Mouse (Mus musculus): ENCODE results near the gene Amh. TPM values are rescaled to one million over a fixed set of nuclear protein-coding genes. Genes with fewer than 3 reads are reported as not detected.

The Amh gene
- polyA plus RNA-seq, 1 experiment from 2014 or later, result not detected

MicroRNAs encoded within 50 kb of the gene (microRNA counts, 519-probe panel; counts per million panel counts)
- not detected for microRNA mmu-miR-1982

Small RNA genes within 50 kb of the gene (microRNA-seq; reads per million reads assigned to microRNA genes)
- gene Mir1982, result 4.7 reads per million, percentile 33 among the genes with 10 or more reads in this experiment

Other genes starting within 250 kb of the Amh start
- 28.9 and 31.5 TPM in 2 replicates for gene Rexo1, start 243.7 kb upstream of the Amh start, polyA plus RNA-seq (2014; fragmentation: Nextera tagmentation; extraction: Ambion mirVana)
- gene Klf16, start 227.9 kb upstream of the Amh start, polyA plus RNA-seq (2014; fragmentation: Nextera tagmentation; extraction: Ambion mirVana), result 9.7 and 12.1 TPM in 2 replicates
- gene Abhd17a, start 214.9 kb upstream of the Amh start, polyA plus RNA-seq (2014; fragmentation: Nextera tagmentation; extraction: Ambion mirVana), result 99.4 and 114 TPM in 2 replicates
- 108 and 111 TPM in 2 replicates for gene Scamp4, start 202.4 kb upstream of the Amh start, polyA plus RNA-seq (2014; fragmentation: Nextera tagmentation; extraction: Ambion mirVana)
- 9.2 and 10.1 TPM in 2 replicates for gene Adat3, start 202.4 kb upstream of the Amh start, polyA plus RNA-seq (2014; fragmentation: Nextera tagmentation; extraction: Ambion mirVana)
- gene Gm49322, start 199.2 kb upstream of the Amh start, polyA plus RNA-seq (2014; fragmentation: Nextera tagmentation; extraction: Ambion mirVana), result 3.0 and 3.1 TPM in 2 replicates
- gene Csnk1g2, start 182.4 kb upstream of the Amh start, polyA plus RNA-seq (2014; fragmentation: Nextera tagmentation; extraction: Ambion mirVana), result 66.5 and 116 TPM in 2 replicates
- gene Btbd2, start 148.2 kb upstream of the Amh start, polyA plus RNA-seq (2014; fragmentation: Nextera tagmentation; extraction: Ambion mirVana), result 55.8 and 73.1 TPM in 2 replicates
- 68.2 and 71.1 TPM in 2 replicates for gene Mknk2, start 127.1 kb upstream of the Amh start, polyA plus RNA-seq (2014; fragmentation: Nextera tagmentation; extraction: Ambion mirVana)
- gene Mob3a, start 103.3 kb upstream of the Amh start, polyA plus RNA-seq (2014; fragmentation: Nextera tagmentation; extraction: Ambion mirVana), result 38.6 and 47.1 TPM in 2 replicates
- 15.5 and 15.9 TPM in 2 replicates for gene Izumo4, start 103.1 kb upstream of the Amh start, polyA plus RNA-seq (2014; fragmentation: Nextera tagmentation; extraction: Ambion mirVana)
- 74.1 and 77.4 TPM in 2 replicates for gene Ap3d1, start 63.0 kb upstream of the Amh start, polyA plus RNA-seq (2014; fragmentation: Nextera tagmentation; extraction: Ambion mirVana)
- 21.1 and 22.7 TPM in 2 replicates for gene Dot1l, start 50.0 kb upstream of the Amh start, polyA plus RNA-seq (2014; fragmentation: Nextera tagmentation; extraction: Ambion mirVana)
- gene Sf3a2, start 7.0 kb upstream of the Amh start, polyA plus RNA-seq (2014; fragmentation: Nextera tagmentation; extraction: Ambion mirVana), result 85.4 and 89.3 TPM in 2 replicates
- 125 TPM in 2 replicates for gene Plekhj1, start 6.6 kb upstream of the Amh start, polyA plus RNA-seq (2014; fragmentation: Nextera tagmentation; extraction: Ambion mirVana)
- 0.83 and 0.95 TPM in 2 replicates for gene Jsrp1, start 8.3 kb downstream of the Amh start, polyA plus RNA-seq (2014; fragmentation: Nextera tagmentation; extraction: Ambion mirVana)
- gene Oaz1, start 21.4 kb downstream of the Amh start, polyA plus RNA-seq (2014; fragmentation: Nextera tagmentation; extraction: Ambion mirVana), result 1,692 and 1,787 TPM in 2 replicates
- gene Lingo3, start 38.8 kb downstream of the Amh start, polyA plus RNA-seq (2014; fragmentation: Nextera tagmentation; extraction: Ambion mirVana), result 0.07 and 0.20 TPM in 2 replicates
- 406 and 412 TPM in 2 replicates for gene Lsm7, start 50.0 kb downstream of the Amh start, polyA plus RNA-seq (2014; fragmentation: Nextera tagmentation; extraction: Ambion mirVana)
- 27.0 and 30.6 TPM in 2 replicates for gene Sppl2b, start 50.0 kb downstream of the Amh start, polyA plus RNA-seq (2014; fragmentation: Nextera tagmentation; extraction: Ambion mirVana)
- gene Tmprss9, start 66.6 kb downstream of the Amh start, polyA plus RNA-seq (2014; fragmentation: Nextera tagmentation; extraction: Ambion mirVana), result 0.04 TPM in 1 of 2 replicates, not detected in the other
- 392 and 393 TPM in 2 replicates for gene Timm13, start 95.7 kb downstream of the Amh start, polyA plus RNA-seq (2014; fragmentation: Nextera tagmentation; extraction: Ambion mirVana)
- gene Lmnb2, start 113.0 kb downstream of the Amh start, polyA plus RNA-seq (2014; fragmentation: Nextera tagmentation; extraction: Ambion mirVana), result 15.5 and 18.3 TPM in 2 replicates
- gene Gadd45b, start 124.8 kb downstream of the Amh start, polyA plus RNA-seq (2014; fragmentation: Nextera tagmentation; extraction: Ambion mirVana), result 18.2 and 21.2 TPM in 2 replicates
- 4.7 and 4.8 TPM in 2 replicates for gene Gng7, start 209.7 kb downstream of the Amh start, polyA plus RNA-seq (2014; fragmentation: Nextera tagmentation; extraction: Ambion mirVana)
- gene Diras1, start 220.4 kb downstream of the Amh start, polyA plus RNA-seq (2014; fragmentation: Nextera tagmentation; extraction: Ambion mirVana), result 0.65 and 1.0 TPM in 2 replicates
- 13.1 and 13.7 TPM in 2 replicates for gene Slc39a3, start 232.2 kb downstream of the Amh start, polyA plus RNA-seq (2014; fragmentation: Nextera tagmentation; extraction: Ambion mirVana)

All from intestine, embryonic 14.5 days (tissue).